Mouse (Mus musculus): Measurements from ENCODE around the gene Ostf1. TPM values are rescaled to one million over a fixed set of nuclear protein-coding genes. Genes with fewer than 3 reads are reported as not detected.

Ostf1 gene
- total and polyA plus RNA-seq, 3 experiments, result 110 to 175 (median 131) TPM

GRCm38 (mm10) chr19:18637954-18638353 lies 6.3 kb upstream of the Ostf1 start:
- Histone ChIP-seq H3K79me2 (replicated peaks; ENCODE audit: control insufficient read depth, extremely low read depth, insufficient read depth, poor library complexity, severe bottlenecking) (no peaks in the 10 kb centered on the region), H3K9me3 (replicated peaks; ENCODE audit: low read length) (no peaks in the 10 kb centered on the region), H3K27me3 (replicated peaks) (no peaks in the 10 kb centered on the region), H3K4me1 (ENCODE audit: control insufficient read depth in 1 of 2, insufficient read depth in 2 of 2) (peaks cover 6 to 23% of the 10 kb centered on the region in 2 experiments; a peak in 3 of 4 replicates), H3K9ac (ENCODE audit: insufficient read depth, low read depth) (no peak overlapping the region), H3K27ac (ENCODE audit: insufficient read depth, low read depth) (no peak overlapping the region), H3K4me3 (replicated peaks in 1 of 3; ENCODE audit: low read depth in 2 of 3, low read length in 2 of 3, poor library complexity in 1 of 3) (no peak overlapping the region), H3K36me3 (replicated peaks in 1 of 2; ENCODE audit: control insufficient read depth in 1 of 2, insufficient read depth in 1 of 2, low read length in 1 of 2) (peaks cover 6 to 27% of the 10 kb centered on the region in 2 experiments), H3K4me2 (ENCODE audit: insufficient read depth, low read depth, poor library complexity, severe bottlenecking) (no peak overlapping the region)
- in situ Hi-C loops (cut with MboI; ENCODE audit: low pct_ligation_motif_present, low pct_unique_long_range_greater_than_20kb, low sequenced_read_pairs) (no loop called here), dilution Hi-C loops (cut with MboI; ENCODE audit: extremely low pct_ligation_motif_present, extremely low pct_unique_long_range_greater_than_20kb, low sequenced_read_pairs) (no loop called here)
- no peak for DNase-seq (ENCODE audit: extremely low read depth)
- TF ChIP-seq MXI1 (IDR thresholded peaks at IDR 0.05; ENCODE audit: low read depth, low read length), result no peak
- no peak for TF ChIP-seq HCFC1 (IDR thresholded peaks at IDR 0.05; ENCODE audit: low read depth, low read length)
- TF ChIP-seq UBTF (IDR thresholded peaks at IDR 0.05; ENCODE audit: low read depth, low read length), result no peak
- TF ChIP-seq KAT2A (IDR thresholded peaks at IDR 0.05; ENCODE audit: insufficient replicate concordance, low read length), result no peak
- TF ChIP-seq ZMIZ1 (IDR thresholded peaks at IDR 0.05; ENCODE audit: low read depth, low read length), result no peak
- no peak for TF ChIP-seq CHD1 (IDR thresholded peaks at IDR 0.05; ENCODE audit: low read depth, low read length)
- TF ChIP-seq USF1 (IDR thresholded peaks at IDR 0.05; ENCODE audit: low read depth, low read length), result no peak
- no peak for TF ChIP-seq MAFK (IDR thresholded peaks at IDR 0.05; ENCODE audit: insufficient replicate concordance, low read length)
- TF ChIP-seq ZNF384 (IDR thresholded peaks at IDR 0.05; ENCODE audit: low read depth, low read length), result no peak
- TF ChIP-seq JUND (conservative IDR thresholded peaks at IDR 0.05; ENCODE audit: low read depth, low read length), result no peak
- TF ChIP-seq RAD21 (IDR thresholded peaks at IDR 0.05; ENCODE audit: low read depth, low read length), result no peak
- TF ChIP-seq ETS1 (conservative IDR thresholded peaks at IDR 0.05; ENCODE audit: low read depth, low read length), result no peak

- Histone ChIP-seq H3K4me1 (ENCODE audit: control insufficient read depth in 1 of 2, insufficient read depth in 2 of 2) (peaks cover 2 to 26% of the 10 kb centered on the region in 2 experiments; a peak in 3 of 4 replicates), H3K9ac (ENCODE audit: insufficient read depth, low read depth) (peak overlapping the region; percentile 59; the same call in 1 of the 2 replicates), H3K79me2 (replicated peaks; ENCODE audit: control insufficient read depth, extremely low read depth, insufficient read depth, poor library complexity, severe bottlenecking) (peaks cover 20% of the 10 kb centered on the region), H3K9me3 (replicated peaks; ENCODE audit: low read length) (no peaks in the 10 kb centered on the region), H3K4me3 (replicated peaks in 1 of 3; ENCODE audit: low read depth in 2 of 3, low read length in 2 of 3, poor library complexity in 1 of 3) (peak overlapping the region; percentile 65 to 95 (median 93)), H3K27me3 (replicated peaks) (no peaks in the 10 kb centered on the region), H3K27ac (ENCODE audit: insufficient read depth, low read depth) (no peak overlapping the region), H3K4me2 (ENCODE audit: insufficient read depth, low read depth, poor library complexity, severe bottlenecking) (peak overlapping the region; percentile 46), H3K36me3 (replicated peaks in 1 of 2; ENCODE audit: control insufficient read depth in 1 of 2, insufficient read depth in 1 of 2, low read length in 1 of 2) (peaks cover 3 to 14% of the 10 kb centered on the region in 2 experiments)
- no peak for TF ChIP-seq CTCF (conservative IDR thresholded peaks at IDR 0.05 in 1 of 2, IDR thresholded peaks at IDR 0.05 in 1 of 2; ENCODE audit: low read depth in 2 of 2, low read length in 2 of 2)
- peak; percentile 20; the same call in 1 of the 2 replicates for TF ChIP-seq MAFK (IDR thresholded peaks at IDR 0.05; ENCODE audit: insufficient replicate concordance, low read length)
- peak; percentile 29; the same call in 1 of the 2 replicates for TF ChIP-seq EP300 (IDR thresholded peaks at IDR 0.05; ENCODE audit: low read length)
- no peak for TF ChIP-seq MAZ (IDR thresholded peaks at IDR 0.05; ENCODE audit: low read depth, low read length)
- no peak for TF ChIP-seq CHD1 (IDR thresholded peaks at IDR 0.05; ENCODE audit: low read depth, low read length)
- TF ChIP-seq CHD2 (IDR thresholded peaks at IDR 0.05; ENCODE audit: low read length), result no peak
- TF ChIP-seq MAX (IDR thresholded peaks at IDR 0.05; ENCODE audit: low read length), result peak; percentile 35; the same call in 1 of the 2 replicates
- TF ChIP-seq JUND (conservative IDR thresholded peaks at IDR 0.05; ENCODE audit: low read depth, low read length), result no peak
- no peak for TF ChIP-seq ZNF384 (IDR thresholded peaks at IDR 0.05; ENCODE audit: low read depth, low read length)
- TF ChIP-seq MYC (IDR thresholded peaks at IDR 0.05; ENCODE audit: low read depth, low read length), result no peak
- peak; percentile 66; the same call in 1 of the 2 replicates for TF ChIP-seq MXI1 (IDR thresholded peaks at IDR 0.05; ENCODE audit: low read depth, low read length)
- peak; percentile 25; the same call in 1 of the 2 replicates for TF ChIP-seq TCF12 (IDR thresholded peaks at IDR 0.05; ENCODE audit: low read depth, low read length)
- TF ChIP-seq ELF1 (IDR thresholded peaks at IDR 0.05; ENCODE audit: low read depth, low read length), result no peak
- TF ChIP-seq BHLHE40 (IDR thresholded peaks at IDR 0.05; ENCODE audit: low read depth, low read length), result peak; percentile 43; the same call in 1 of the 2 replicates
- TF ChIP-seq ETS1 (conservative IDR thresholded peaks at IDR 0.05; ENCODE audit: low read depth, low read length), result no peak; the same call in 1 of the 2 replicates
- TF ChIP-seq RAD21 (IDR thresholded peaks at IDR 0.05; ENCODE audit: low read depth, low read length), result no peak
- TF ChIP-seq MEF2A (IDR thresholded peaks at IDR 0.05; ENCODE audit: borderline replicate concordance, low read depth, low read length), result no peak
- no peak for TF ChIP-seq GABPA (IDR thresholded peaks at IDR 0.05; ENCODE audit: insufficient replicate concordance, low read depth, low read length)
- TF ChIP-seq E2F4 (IDR thresholded peaks at IDR 0.05; ENCODE audit: insufficient replicate concordance, low read depth, low read length), result no peak
- in situ Hi-C loops (cut with MboI; ENCODE audit: low pct_ligation_motif_present, low pct_unique_long_range_greater_than_20kb, low sequenced_read_pairs) (no loop called here), dilution Hi-C loops (cut with MboI; ENCODE audit: extremely low pct_ligation_motif_present, extremely low pct_unique_long_range_greater_than_20kb, low sequenced_read_pairs) (no loop called here)
- no peak for DNase-seq (ENCODE audit: extremely low read depth)
Measured at GRCm38 (mm10) chr19:18632231-18633185, 885 bp upstream of the Ostf1 start.

Data from CH12.LX (cell line).